Mouse (Mus musculus) MEL (cell line): Measurements from ENCODE around the gene Ssh1. TPM values are rescaled to one million over a fixed set of nuclear protein-coding genes. Genes with fewer than 3 reads are reported as not detected.

Experiments used
- DNase-seq: peaks from one replicate; pipeline ENCODE4 v3.0.0; 2011; ENCODE audit warnings: low read depth, low spot score
- H3K27ac ChIP-seq: 2 replicates; pipeline ENCODE4 v1.5.1; 2012; ENCODE audit warnings: low read depth, mild to moderate bottlenecking, control low read depth, low read length, moderate library complexity; ENCODE audit not compliant: control insufficient read depth
- H3K27me3 ChIP-seq, 2 experiments: fragments of 150-350 bp in 1 of 2; sonication (generic) in 1 of 2; 2 replicates each; pipeline ENCODE4 v1.6.1; 2012; ENCODE audit warnings: low read length in 2 of 2, mild to moderate bottlenecking in 2 of 2, improper control_type of control experiment in 1 of 2, moderate library complexity in 1 of 2; ENCODE audit not compliant: insufficient read depth in 2 of 2, control insufficient read depth in 1 of 2
- H3K36me3 ChIP-seq, 2 experiments: 2 replicates each; pipeline ENCODE4 v1.6.1; 2012 to 2014; ENCODE audit warnings: low read length in 2 of 2, improper control_type of control experiment in 1 of 2, inconsistent platforms in 1 of 2, mild to moderate bottlenecking in 1 of 2; ENCODE audit not compliant: insufficient read depth in 2 of 2, control insufficient read depth in 1 of 2
- H3K4me1 ChIP-seq, 2 experiments: fragments of 150-350 bp in 1 of 2; sonication (generic) in 1 of 2; 2 replicates each; pipeline ENCODE4 v1.6.1; 2012; ENCODE audit warnings: low read length in 2 of 2, improper control_type of control experiment in 1 of 2, mild to moderate bottlenecking in 1 of 2; ENCODE audit not compliant: insufficient read depth in 2 of 2, control insufficient read depth in 1 of 2
- H3K4me3 ChIP-seq, 2 experiments: fragments of 150-350 bp in 1 of 2; sonication (generic) in 1 of 2; 2 replicates each; pipeline ENCODE4 v1.5.1; 2012; ENCODE audit warnings: low read depth in 2 of 2, low read length in 2 of 2, mild to moderate bottlenecking in 2 of 2, moderate library complexity in 2 of 2, control low read depth in 1 of 2, improper control_type of control experiment in 1 of 2; ENCODE audit not compliant: control insufficient read depth in 1 of 2, insufficient read depth in 1 of 2
- H3K79me2 ChIP-seq: 2 replicates; pipeline ENCODE4 v1.6.1; 2012; ENCODE audit warnings: mild to moderate bottlenecking, low read length, moderate library complexity; ENCODE audit not compliant: control insufficient read depth, poor library complexity, insufficient read depth
- H3K9ac ChIP-seq: 2 replicates; pipeline ENCODE4 v1.6.1; 2012; ENCODE audit warnings: low read depth, mild to moderate bottlenecking, control low read depth, low read length, moderate library complexity; ENCODE audit not compliant: control insufficient read depth, poor library complexity, severe bottlenecking
- H3K9me3 ChIP-seq: fragments of 150-350 bp; sonication (generic); replicated peaks from 2 replicates; pipeline ENCODE4 v1.6.1; 2012; ENCODE audit warnings: mild to moderate bottlenecking, low read length, improper control_type of control experiment, moderate library complexity; ENCODE audit not compliant: insufficient read depth
- CHD1 ChIP-seq: IDR thresholded peaks from 2 replicates; pipeline ENCODE4 v1.6.1; 2012; ENCODE audit warnings: low read depth, mild to moderate bottlenecking, inconsistent platforms, low read length, improper control_type of control experiment
- HCFC1 ChIP-seq: IDR thresholded peaks from 2 replicates; pipeline ENCODE4 v1.6.1; 2012; ENCODE audit warnings: low read depth, mild to moderate bottlenecking, inconsistent platforms, low read length, improper control_type of control experiment, moderate library complexity
- JUND ChIP-seq: IDR thresholded peaks from 2 replicates; pipeline ENCODE4 v1.6.1; 2011; ENCODE audit warnings: low read depth, mild to moderate bottlenecking, improper control_type of control experiment, low read length
- KAT2A ChIP-seq: conservative IDR thresholded peaks from 2 replicates; pipeline ENCODE4 v1.6.1; 2012; ENCODE audit warnings: low read depth, low read length, improper control_type of control experiment, inconsistent platforms
- MAFK ChIP-seq: IDR thresholded peaks from 2 replicates; pipeline ENCODE4 v1.6.1; 2011; ENCODE audit warnings: low read depth, mild to moderate bottlenecking, low read length, improper control_type of control experiment, borderline replicate concordance
- MAX ChIP-seq: IDR thresholded peaks from 2 replicates; pipeline ENCODE4 v1.6.1; 2011; ENCODE audit warnings: low read length, improper control_type of control experiment
- MAZ ChIP-seq: IDR thresholded peaks from 2 replicates; pipeline ENCODE4 v1.6.1; 2012; ENCODE audit warnings: low read depth, mild to moderate bottlenecking, inconsistent platforms, low read length, improper control_type of control experiment
- MEF2A ChIP-seq: IDR thresholded peaks from 2 replicates; pipeline ENCODE4 v1.6.1; 2014; ENCODE audit warnings: low read depth, mild to moderate bottlenecking, inconsistent platforms, low read length, improper control_type of control experiment; ENCODE audit not compliant: poor library complexity, insufficient replicate concordance, severe bottlenecking; ENCODE audit errors: extremely low read depth
- MXI1 ChIP-seq: IDR thresholded peaks from 2 replicates; pipeline ENCODE4 v1.6.1; 2011; ENCODE audit warnings: mild to moderate bottlenecking, low read depth, low read length, improper control_type of control experiment
- POLR2AphosphoS2 ChIP-seq: IDR thresholded peaks from 2 replicates; pipeline ENCODE4 v1.6.1; 2011; ENCODE audit warnings: low read length, improper control_type of control experiment
- POLR2AphosphoS5 ChIP-seq: IDR thresholded peaks from 2 replicates; pipeline ENCODE4 v1.6.1; 2012; ENCODE audit warnings: low read depth, borderline replicate concordance, mild to moderate bottlenecking, inconsistent platforms, low read length, moderate library complexity, mixed read lengths
- RAD21 ChIP-seq: IDR thresholded peaks from 2 replicates; pipeline ENCODE4 v1.6.1; 2011; ENCODE audit warnings: mild to moderate bottlenecking, low read depth, low read length, improper control_type of control experiment
- SIN3A ChIP-seq: IDR thresholded peaks from 2 replicates; pipeline ENCODE4 v1.6.1; 2012; ENCODE audit warnings: low read length, improper control_type of control experiment, inconsistent platforms
- TBP ChIP-seq: IDR thresholded peaks from 2 replicates; pipeline ENCODE4 v1.8.0; 2011; ENCODE audit warnings: low read depth, low read length, improper control_type of control experiment
- TCF12 ChIP-seq: IDR thresholded peaks from 2 replicates; pipeline ENCODE4 v1.6.1; 2014; ENCODE audit warnings: low read depth, mild to moderate bottlenecking, inconsistent platforms, low read length, improper control_type of control experiment, moderate library complexity
- UBTF ChIP-seq: IDR thresholded peaks from 2 replicates; pipeline ENCODE4 v1.6.1; 2012; ENCODE audit warnings: low read depth, mild to moderate bottlenecking, inconsistent platforms, low read length, improper control_type of control experiment, moderate library complexity, borderline replicate concordance; ENCODE audit not compliant: insufficient read depth
- USF1 ChIP-seq: IDR thresholded peaks from 2 replicates; pipeline ENCODE4 v1.6.1; 2014; ENCODE audit warnings: low read depth, mild to moderate bottlenecking, inconsistent platforms, low read length, improper control_type of control experiment, moderate library complexity
- ZC3H11A ChIP-seq: IDR thresholded peaks from 2 replicates; pipeline ENCODE4 v1.6.1; 2012; ENCODE audit warnings: low read depth, mild to moderate bottlenecking, inconsistent platforms, low read length, improper control_type of control experiment
- ZMIZ1 ChIP-seq: IDR thresholded peaks from 2 replicates; pipeline ENCODE4 v1.6.1; 2012; ENCODE audit warnings: low read depth, mild to moderate bottlenecking, inconsistent platforms, low read length, improper control_type of control experiment, moderate library complexity
- polyA plus RNA-seq, 2 experiments: library from polyadenylated mRNA; stranded (reverse) in 1 of 2; unstranded in 1 of 2; fragments of >175 nt in 1 of 2; fragments of >200 nt in 1 of 2; gene quantifications; 2 replicates each; pipeline versions ENCODE4 v1.2.1 to v1.2.4; 2012; ENCODE audit warnings: low replicate concordance in 2 of 2, low read depth in 1 of 2; ENCODE audit not compliant: insufficient read length in 2 of 2, insufficient read depth in 1 of 2, missing spikeins in 1 of 2
- total RNA-seq: library from RNA; depleted of rRNA; stranded (reverse); fragments of 300-350 nt; gene quantifications from 2 replicates; pipeline ENCODE4 v1.2.3, GENCODE M21; 2012

The Ssh1 gene
- total and polyA plus RNA-seq, 3 experiments, result 2.3 to 6.8 TPM; not detected in 1

DNA sequence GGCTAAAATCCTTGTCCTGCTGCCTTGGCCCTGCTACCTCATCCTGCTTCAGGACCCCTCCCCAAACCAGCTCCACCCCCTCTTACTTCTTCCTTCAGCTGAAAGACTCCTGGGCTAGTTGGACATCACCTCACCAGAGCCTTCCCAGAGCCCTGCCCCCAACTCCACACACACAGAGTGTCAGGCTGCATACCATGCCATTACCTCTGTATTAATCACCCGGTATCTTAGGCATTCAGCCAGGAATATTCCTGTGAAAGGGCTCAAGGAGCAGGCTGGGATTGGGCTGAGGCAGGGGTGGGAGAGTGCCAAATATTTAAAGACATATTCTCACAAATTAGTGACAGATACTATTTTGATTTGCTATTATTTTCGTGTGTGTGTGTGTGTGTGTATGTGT is 2.8 kb upstream of the Ssh1 start:
- no peaks in the 10 kb centered on the region; a peak in 1 of 4 replicates for H3K36me3 ChIP-seq
- H3K9ac ChIP-seq, result no peak overlapping the region
- peaks cover 4% of the 10 kb centered on the region; the same call in 1 of the 2 replicates for H3K79me2 ChIP-seq
- no peaks in the 10 kb centered on the region for H3K27me3 ChIP-seq
- no peak overlapping the region for H3K27ac ChIP-seq
- H3K4me3 ChIP-seq, result no peak overlapping the region
- H3K4me1 ChIP-seq, result peaks cover 3 to 9% of the 10 kb centered on the region in 2 experiments
- no peaks in the 10 kb centered on the region for H3K9me3 ChIP-seq
- no peak for DNase-seq
- TF ChIP-seq TCF12 (no peak), KAT2A (no peak), SIN3A (no peak), MEF2A (no peak)
- TF ChIP-seq, all 39 proteins: peak for 0

DNA sequence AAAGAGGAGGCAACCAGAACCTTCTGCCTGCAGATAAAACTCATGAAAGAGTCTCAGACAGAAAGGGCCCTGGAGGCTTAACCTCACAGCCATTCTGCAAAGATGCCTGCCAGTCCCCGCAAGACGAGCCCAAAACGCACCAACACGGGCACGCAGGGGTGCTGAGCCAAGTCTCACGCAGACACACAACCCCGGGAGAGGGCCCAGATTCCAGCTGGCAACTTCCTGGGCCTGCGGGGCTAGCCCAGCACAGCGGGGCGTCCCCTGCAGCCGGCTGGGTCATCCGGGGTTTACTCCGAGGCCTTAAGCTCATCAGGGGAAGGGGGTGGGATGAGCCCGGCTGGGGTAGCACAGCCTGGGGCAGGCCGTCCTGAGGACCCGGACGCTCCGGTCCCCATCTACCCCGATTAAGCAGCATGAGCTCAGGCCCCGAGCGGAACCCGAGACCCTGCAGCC is 635 bp downstream of the Ssh1 start:
- TF ChIP-seq JUND (no peak), ZMIZ1 (no peak), TCF12 (0 out of 2 replicates have a peak, but pooled peaks have one; percentile 21), MXI1 (no peak), ZC3H11A (no peak), UBTF (peak; percentile 72; the same call in 1 of the 2 replicates), CHD1 (no peak), MAFK (no peak), RAD21 (no peak), MAX (no peak), HCFC1 (no peak), POLR2AphosphoS5 (no peak), MAZ (no peak), TBP (peak; percentile 74), POLR2AphosphoS2 (no peak), USF1 (no peak)
- Histone ChIP-seq H3K4me1 (peaks cover 3% of the 10 kb centered on the region in 2 experiments; a peak in 2 of 4 replicates), H3K79me2 (peaks cover 4% of the 10 kb centered on the region; the same call in 1 of the 2 replicates), H3K36me3 (no peaks in the 10 kb centered on the region; a peak in 1 of 4 replicates), H3K9ac (peak overlapping the region; percentile 89), H3K27me3 (no peaks in the 10 kb centered on the region), H3K4me3 (peak overlapping the region; percentile 70 to 71), H3K27ac (peak overlapping the region; percentile 34), H3K9me3 (no peaks in the 10 kb centered on the region)
- peak; percentile 74 for DNase-seq
